Mouse (Mus musculus): ENCODE data around the gene Lima1.

Lima1 gene

DNA sequence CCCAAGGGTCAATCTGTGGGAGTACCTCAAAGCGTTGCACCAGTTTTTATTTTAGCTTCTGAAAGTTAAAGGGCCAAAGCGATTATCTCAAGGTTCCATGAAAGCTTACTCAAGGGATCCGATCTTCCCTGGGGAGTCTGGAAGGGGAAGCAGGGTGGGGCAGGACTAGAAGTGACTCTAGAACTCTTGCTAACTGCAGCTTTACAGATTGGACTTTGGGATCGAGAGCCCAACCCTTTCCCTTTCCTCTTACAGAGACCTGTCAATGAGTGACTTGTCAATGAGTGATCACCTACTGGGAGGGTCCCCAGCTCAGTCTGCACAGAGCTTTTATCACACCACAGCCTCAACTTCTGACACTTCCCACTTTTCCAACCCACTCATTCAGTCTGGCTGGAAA is 7.6 kb downstream of the Lima1 start:
- DNase-seq (ENCODE audit: low read depth, low spot score), result peak; percentile 27

- no peak for DNase-seq (ENCODE audit: low read depth, low spot score)
Measured at GRCm38 (mm10) chr15:99866450-99867221, 8.6 kb downstream of the Lima1 start.

DNA sequence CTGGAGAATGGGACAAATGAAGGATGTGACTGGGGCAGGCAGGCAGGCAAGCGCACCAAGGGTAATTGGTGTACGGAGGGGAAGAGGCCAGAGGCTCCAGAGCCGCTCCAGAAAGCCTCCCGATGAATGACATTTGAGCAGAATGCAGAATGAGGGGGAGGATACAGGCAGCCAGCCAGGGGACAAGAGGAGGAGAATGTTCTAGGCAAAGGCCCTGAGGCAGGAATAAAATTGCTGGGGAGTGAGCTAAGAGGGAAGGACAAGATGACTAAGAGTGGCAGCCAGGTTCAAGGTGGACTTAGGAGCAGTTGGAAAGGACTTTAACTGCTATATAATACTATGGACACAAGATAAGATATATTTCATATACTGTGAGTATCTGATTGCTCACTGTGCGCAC is 9.3 kb downstream of the Lima1 start:
- peak; percentile 53 for DNase-seq (ENCODE audit: low read depth, low spot score)

- peak; percentile 87 for DNase-seq (ENCODE audit: low read depth, low spot score)
Measured at GRCm38 (mm10) chr15:99865494-99865941, 9.7 kb downstream of the Lima1 start.

DNA sequence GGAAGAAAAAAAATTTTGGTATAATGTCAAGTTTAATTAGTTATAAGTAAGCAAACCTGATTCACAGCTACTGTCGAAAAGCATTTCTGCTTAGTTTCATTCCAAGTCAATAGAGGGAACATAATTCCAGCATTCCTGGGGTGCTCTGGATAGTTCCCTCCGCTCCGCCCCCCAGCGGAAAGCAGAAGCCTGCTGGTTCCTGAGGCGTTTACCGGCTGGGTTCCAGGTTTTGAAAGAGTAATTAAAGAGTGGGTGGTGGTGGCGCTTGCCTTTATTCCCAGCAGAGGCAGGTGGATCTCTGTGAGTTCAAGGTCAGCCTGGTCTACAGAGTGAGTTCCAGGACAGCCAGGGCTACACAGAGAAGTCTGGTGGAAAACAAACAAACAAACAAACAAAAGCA is 10.2 kb downstream of the Lima1 start:
- peak; percentile 68 for DNase-seq (ENCODE audit: low read depth, low spot score)

DNA sequence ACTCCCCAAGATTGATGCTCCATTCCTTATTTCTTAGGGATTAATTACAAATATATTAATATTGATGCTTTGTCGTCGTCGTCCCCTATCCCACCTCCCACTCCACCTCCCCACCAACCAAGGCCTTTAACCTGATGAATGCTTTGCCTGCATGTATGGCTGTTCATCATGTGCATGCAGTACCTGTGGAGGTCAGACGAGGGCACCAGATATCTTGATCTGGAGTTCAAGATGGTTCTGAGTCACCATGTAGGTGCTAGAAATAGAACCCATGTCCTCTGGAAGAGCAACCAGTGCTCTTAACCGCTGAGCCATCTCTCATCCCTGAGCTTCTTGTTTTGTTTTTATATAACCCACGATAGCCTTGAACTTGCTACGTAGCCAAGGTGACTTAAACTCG is 11.5 kb downstream of the Lima1 start:
- peak; percentile 90 for DNase-seq (ENCODE audit: low read depth, low spot score)

- no peak for DNase-seq (ENCODE audit: low read depth, low spot score)
Measured at GRCm38 (mm10) chr15:99863358-99863757, 11.9 kb downstream of the Lima1 start.

GRCm38 (mm10) chr15:99862473-99862872 is 12.8 kb downstream of the Lima1 start:
- DNase-seq (ENCODE audit: low read depth, low spot score), result no peak

DNA sequence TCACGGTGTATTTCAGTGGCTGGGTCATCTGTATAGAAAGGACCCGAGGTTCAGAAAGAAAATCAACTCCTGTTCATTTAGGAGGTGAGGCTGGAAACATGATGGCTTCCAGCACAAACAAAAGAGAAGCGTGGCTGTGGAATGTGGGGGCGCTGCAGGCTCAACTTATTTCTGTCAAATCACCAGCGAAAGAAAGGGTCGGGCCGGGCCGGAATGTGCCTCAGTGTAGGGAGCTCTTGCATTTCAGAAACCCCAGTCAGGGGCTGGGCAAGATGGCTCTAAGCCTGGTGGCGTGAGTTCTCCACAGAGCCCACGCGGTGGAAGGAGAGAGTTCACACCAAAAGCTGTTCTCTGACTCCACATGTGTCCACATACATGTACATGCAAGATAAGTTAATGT is 13.3 kb downstream of the Lima1 start:
- peak; percentile 92 for DNase-seq (ENCODE audit: low read depth, low spot score)

DNA sequence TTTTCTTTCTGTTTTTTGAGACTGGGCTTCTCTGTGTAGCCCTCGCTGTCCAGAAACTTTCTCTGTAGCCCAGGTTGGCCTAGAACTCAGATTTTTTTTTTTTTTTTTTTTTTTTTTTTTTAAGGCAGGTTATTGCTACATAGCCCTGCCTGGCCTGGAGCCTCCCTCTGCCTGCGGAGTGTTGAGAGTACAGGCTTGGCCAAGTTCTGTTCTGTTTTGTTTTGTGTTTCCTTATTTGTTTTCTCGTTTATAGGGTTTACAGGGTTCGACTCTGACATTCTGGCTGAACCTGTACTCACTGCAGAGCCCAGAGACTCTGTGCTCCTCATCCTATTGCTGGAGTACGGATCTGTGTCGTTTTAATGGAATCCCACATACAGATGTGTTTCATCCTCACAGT is 13.7 kb downstream of the Lima1 start:
- DNase-seq (ENCODE audit: low read depth, low spot score), result no peak

- DNase-seq (ENCODE audit: low read depth, low spot score), result no peak
Measured at GRCm38 (mm10) chr15:99859644-99860392, 15.4 kb downstream of the Lima1 start.

DNA sequence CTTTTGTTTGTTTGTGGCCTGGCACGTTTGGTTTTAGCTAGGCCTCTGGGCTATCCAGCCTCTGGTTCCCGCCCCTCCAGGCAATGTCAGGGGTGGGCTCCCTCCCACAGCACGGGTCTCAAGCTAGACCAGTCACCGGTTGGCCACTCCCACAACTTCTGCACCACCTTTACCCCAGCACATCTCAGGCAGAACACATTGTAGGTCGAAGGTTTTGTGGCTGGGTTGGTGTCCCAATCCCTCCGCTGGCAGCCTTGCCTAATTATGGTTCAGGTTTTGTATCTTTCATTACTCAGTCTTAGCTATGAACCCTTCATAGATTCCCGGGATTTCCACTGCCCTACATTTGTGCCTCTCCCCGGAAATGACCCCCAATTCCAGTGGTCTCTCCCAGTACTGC is 17.8 kb downstream of the Lima1 start:
- DNase-seq (ENCODE audit: low read depth, low spot score), result peak; percentile 86

DNA sequence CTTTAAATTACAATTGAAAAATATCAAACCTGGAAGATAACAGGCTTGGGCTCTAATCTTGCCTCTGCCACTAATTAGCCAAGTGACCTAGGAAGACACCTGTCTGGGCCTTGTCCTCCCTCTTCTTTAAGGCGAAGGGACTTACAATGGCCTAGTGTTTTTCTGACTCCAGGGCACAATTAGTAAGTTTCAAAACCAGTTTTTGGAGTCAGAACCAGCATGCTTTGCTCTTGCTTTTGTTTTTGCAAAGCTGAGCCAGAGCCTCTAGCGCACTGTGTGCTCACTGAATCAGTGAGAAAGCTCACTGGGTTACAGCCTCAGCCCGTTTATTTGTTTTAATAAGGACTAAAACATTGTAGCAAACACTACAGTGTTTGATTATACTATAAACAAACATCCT is 20.1 kb downstream of the Lima1 start:
- no peak for DNase-seq (ENCODE audit: low read depth, low spot score)

DNA sequence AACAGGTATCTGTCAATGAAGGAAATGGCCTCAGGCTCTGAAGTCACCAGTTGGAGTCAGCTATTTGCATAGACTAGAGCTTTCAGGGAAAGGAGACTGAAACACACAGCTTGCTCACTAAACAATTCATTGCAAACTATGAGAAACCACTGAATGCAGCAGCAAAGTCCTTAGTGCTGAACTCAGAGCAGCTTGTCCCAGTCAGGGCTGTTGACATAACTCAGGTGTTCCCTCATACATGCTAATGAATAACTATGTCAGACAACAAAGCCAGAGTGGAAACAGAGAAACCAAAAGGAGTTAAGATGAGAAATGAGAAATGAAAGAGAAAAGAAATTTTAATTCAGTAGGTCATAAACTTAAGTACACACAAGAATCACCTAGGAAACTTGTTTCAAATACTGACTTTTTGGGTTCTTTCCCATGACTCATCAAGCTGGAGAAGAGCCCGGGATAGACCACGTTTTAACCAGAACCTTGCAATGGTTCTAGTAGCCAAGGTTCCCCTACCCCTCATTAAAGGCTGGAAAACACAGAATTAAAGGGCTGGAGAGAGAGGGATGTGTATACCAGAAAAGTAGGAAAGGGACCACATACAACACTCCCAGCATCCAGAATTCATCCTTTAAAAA is 22.5 kb downstream of the Lima1 start:
- no peak for DNase-seq (ENCODE audit: low read depth, low spot score)

DNA sequence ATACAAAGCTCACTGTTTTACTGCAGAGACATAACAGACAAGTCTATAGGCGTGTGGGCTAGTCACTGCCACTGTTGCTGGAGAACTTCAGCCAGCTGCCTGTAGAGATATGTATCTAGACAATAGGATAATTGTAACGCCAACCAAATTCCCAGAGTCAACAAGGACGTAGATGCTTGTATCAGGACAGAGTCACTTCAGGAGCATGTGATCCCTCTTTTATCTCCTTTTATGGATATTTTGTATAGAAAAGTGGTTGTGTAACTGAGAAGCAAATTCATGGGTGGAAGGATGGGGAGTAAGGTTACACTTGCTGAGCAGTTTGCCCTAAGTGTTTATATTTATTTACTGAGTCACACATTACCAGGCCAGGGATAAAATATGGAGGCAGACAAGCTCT is 25.0 kb downstream of the Lima1 start:
- no peak for DNase-seq (ENCODE audit: low read depth, low spot score)

DNA sequence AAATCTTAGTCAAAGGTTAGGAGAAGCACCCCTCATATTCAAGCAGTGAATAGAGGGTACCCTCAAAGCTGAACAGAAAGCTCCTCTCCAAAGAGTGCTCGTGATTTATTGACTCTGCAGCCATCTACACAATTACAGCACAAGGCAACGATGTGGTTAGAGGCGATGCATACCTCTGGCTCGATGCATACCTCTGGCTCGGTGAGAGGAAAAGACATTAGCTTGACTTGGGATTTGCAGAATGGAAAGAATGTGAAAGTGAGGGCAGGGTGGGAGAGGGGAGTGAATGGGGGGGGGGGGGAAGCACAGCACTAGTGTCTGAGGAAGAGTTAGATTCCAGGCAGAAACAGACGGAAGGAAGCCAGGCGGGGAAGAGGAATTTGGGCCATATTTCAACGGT is 27.3 kb downstream of the Lima1 start:
- DNase-seq (ENCODE audit: low read depth, low spot score), result peak; percentile 59

- DNase-seq (ENCODE audit: low read depth, low spot score), result no peak
Measured at GRCm38 (mm10) chr15:99847207-99847881, 27.9 kb downstream of the Lima1 start.

DNA sequence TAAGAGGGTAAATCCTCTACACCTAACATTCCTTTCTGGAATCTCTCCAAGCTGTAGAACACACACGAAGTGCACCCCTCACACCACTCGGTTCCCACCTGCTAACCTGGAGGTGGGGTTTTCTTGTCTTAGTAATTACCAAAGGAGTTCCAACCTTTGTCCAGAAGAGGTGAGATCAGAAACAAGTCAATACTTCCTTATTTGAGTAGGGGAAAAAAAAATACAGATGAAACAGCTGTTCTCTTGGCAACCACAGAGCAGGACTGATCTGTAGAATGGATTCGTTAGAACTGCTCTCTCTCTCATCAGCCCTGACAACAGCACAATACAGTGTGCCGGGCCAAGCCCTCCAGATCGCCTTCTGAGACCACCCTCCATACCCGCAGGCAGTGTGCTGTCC is 28.6 kb downstream of the Lima1 start:
- DNase-seq (ENCODE audit: low read depth, low spot score), result no peak

GRCm38 (mm10) chr15:99843856-99844255 is 31.4 kb downstream of the Lima1 start:
- no peak for DNase-seq (ENCODE audit: low read depth, low spot score)

GRCm38 (mm10) chr15:99839910-99840309 is 35.3 kb downstream of the Lima1 start:
- DNase-seq (ENCODE audit: low read depth, low spot score), result peak; percentile 83

DNA sequence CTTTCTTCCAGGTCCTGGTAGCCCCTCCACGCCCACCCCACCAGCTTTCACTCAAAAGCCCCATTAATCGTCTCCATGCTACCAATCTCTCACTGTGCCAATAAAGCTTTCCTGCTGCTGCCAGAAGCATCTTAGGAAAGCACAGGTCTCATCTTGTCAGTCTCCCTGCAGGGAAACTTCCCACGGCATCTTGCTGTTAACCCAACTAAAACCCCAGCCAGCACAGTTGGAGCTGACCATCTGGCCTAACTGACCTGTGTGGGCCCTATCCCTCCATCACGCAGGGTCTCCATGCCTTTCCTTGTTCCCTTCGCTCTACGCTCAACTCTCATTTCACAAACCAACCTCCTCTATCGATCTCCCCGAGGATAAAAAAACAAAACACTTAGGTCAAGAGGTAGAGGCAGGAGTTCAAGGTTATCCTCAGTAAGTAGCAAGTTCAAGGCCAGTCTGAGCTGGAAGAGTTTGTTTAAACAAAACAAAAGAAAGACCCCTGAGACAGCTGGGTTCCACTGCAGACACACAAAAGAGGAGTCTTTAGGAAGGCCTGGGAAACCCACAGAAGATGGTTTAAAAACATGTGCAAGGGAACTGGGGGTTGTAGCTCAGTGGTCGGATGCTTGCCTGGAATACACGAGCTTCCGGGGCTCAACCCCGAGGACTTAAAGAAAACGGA is 36.0 kb downstream of the Lima1 start:
- DNase-seq (ENCODE audit: low read depth, low spot score), result peak; percentile 89

All from R1 (cell line).